In genomic region chr3:100908594-100908993, GRCm38 (mm10) we compare ENCODE assay signal across 23 mouse cellular contexts. TPM values are rescaled to one million over a fixed set of nuclear protein-coding genes. Genes with fewer than 3 reads are reported as not detected.
DNase-seq lines count a peak whose midpoint lies in the region; ATAC-seq and TF ChIP-seq lines count a peak whose summit lies in the region.
"Had no signal": no experiment of that assay in that cellular context is flagged by ENCODE, and none has a peak within 500 bp of the region (broad histone marks: within the 10 kb centered on the region; RNA-seq: fewer than 3 reads in every experiment).

No protein-coding gene starts in this region.

- H3K9me3 ChIP-seq in heart, embryonic 16.5 days (replicated peaks; ENCODE audit: control insufficient read depth, low read length), result no peaks in the 10 kb centered on the region
- no peaks in the 10 kb centered on the region for H3K9me3 ChIP-seq in heart, embryonic 10.5 days
- H3K9me3 ChIP-seq in stomach, embryonic 14.5 days (ENCODE audit: control insufficient read depth, low read depth, low read length), result no peaks in the 10 kb centered on the region
- no peaks in the 10 kb centered on the region for H3K9me3 ChIP-seq in stomach, postnatal 0 days (ENCODE audit: control insufficient read depth, low read length)
- H3K9me3 ChIP-seq in limb, embryonic 11.5 days (ENCODE audit: control insufficient read depth, low read length), result no peaks in the 10 kb centered on the region
- H3K9me3 ChIP-seq in stomach, embryonic 16.5 days (replicated peaks; ENCODE audit: control insufficient read depth, low read length), result no peaks in the 10 kb centered on the region
- H3K9me3 ChIP-seq: hindbrain, embryonic 15.5 days; midbrain, embryonic 12.5 days; stomach, embryonic 15.5 days had no signal

- no peaks in the 10 kb centered on the region for H3K27me3 ChIP-seq in heart, embryonic 16.5 days (ENCODE audit: control insufficient read depth, insufficient read depth, low read length)
- no peaks in the 10 kb centered on the region for H3K27me3 ChIP-seq in heart, embryonic 10.5 days (ENCODE audit: insufficient read depth, poor library complexity, severe bottlenecking)
- no peaks in the 10 kb centered on the region for H3K27me3 ChIP-seq in stomach, embryonic 14.5 days (ENCODE audit: control insufficient read depth, insufficient read depth, low read length)
- no peaks in the 10 kb centered on the region for H3K27me3 ChIP-seq in stomach, postnatal 0 days (ENCODE audit: control insufficient read depth, insufficient read depth, low read length)
- H3K27me3 ChIP-seq in limb, embryonic 11.5 days (ENCODE audit: control insufficient read depth, insufficient read depth, low read length), result no peaks in the 10 kb centered on the region
- H3K27me3 ChIP-seq in stomach, embryonic 16.5 days (ENCODE audit: control insufficient read depth, insufficient read depth, low read length), result no peaks in the 10 kb centered on the region
- H3K27me3 ChIP-seq: hindbrain, embryonic 15.5 days; midbrain, embryonic 12.5 days; stomach, embryonic 15.5 days had no signal

- no peak for TF ChIP-seq CTCF in stomach, postnatal 0 days (IDR thresholded peaks at IDR 0.05; ENCODE audit: low read depth)

- 0 out of 2 replicates have a peak, but pooled peaks have one; percentile 23 for ATAC-seq in heart, embryonic 16.5 days (replicated peaks; ENCODE audit: extremely low read depth, insufficient read depth, low FRiP score)
- ATAC-seq in stomach, embryonic 14.5 days (ENCODE audit: insufficient number of reproducible peaks, insufficient read depth, low FRiP score, low read depth), result no peak
- ATAC-seq in stomach, postnatal 0 days (ENCODE audit: low FRiP score, low TSS enrichment), result no peak
- peak; percentile 74; the same call in 1 of the 2 replicates for ATAC-seq in limb, embryonic 11.5 days (ENCODE audit: insufficient number of reproducible peaks, low FRiP score, low TSS enrichment, low read depth)
- ATAC-seq in stomach, embryonic 16.5 days (ENCODE audit: insufficient read depth, low FRiP score), result no peak

- no peak for DNase-seq in heart, embryonic 10.5 days (ENCODE audit: low spot score)
- DNase-seq in stomach, postnatal 0 days (ENCODE audit: low spot score), result no peak
- no peak for DNase-seq in limb, embryonic 11.5 days (ENCODE audit: low spot score)
- no peak for DNase-seq in urinary bladder, postnatal 4 days (ENCODE audit: low spot score in 2 of 2)
- no peak for DNase-seq in adipocyte (ENCODE audit: low spot score)
- DNase-seq: adrenal gland, adult 8-10 months; cerebellum, adult 9-10 months; gastrocnemius, adult 2 months; heart, adult 18-20 months; heart, postnatal 14 days; kidney, adult 2 months; kidney, postnatal 14 days; layer of hippocampus, postnatal 36 days; right cerebral cortex, postnatal 14 days; thymus, postnatal 14 days had no signal

- no peak overlapping the region for H3K27ac ChIP-seq in heart, embryonic 16.5 days (ENCODE audit: low read length)
- no peak overlapping the region for H3K27ac ChIP-seq in heart, embryonic 10.5 days
- peak overlapping the region; percentile 39; the same call in 1 of the 2 replicates for H3K27ac ChIP-seq in stomach, embryonic 14.5 days (ENCODE audit: low read length)
- no peak overlapping the region for H3K27ac ChIP-seq in stomach, postnatal 0 days (replicated peaks)
- H3K27ac ChIP-seq in limb, embryonic 11.5 days (replicated peaks; ENCODE audit: low read depth, low read length), result no peak overlapping the region
- no peak overlapping the region for H3K27ac ChIP-seq in stomach, embryonic 16.5 days (ENCODE audit: low read length)
- H3K27ac ChIP-seq: gastrocnemius, adult 2 months; hindbrain, embryonic 15.5 days; layer of hippocampus, adult 2 months; liver, embryonic 14.5 days; midbrain, embryonic 12.5 days; stomach, embryonic 15.5 days had no signal

- H3K9ac ChIP-seq in heart, embryonic 16.5 days (ENCODE audit: low read length), result no peak overlapping the region
- H3K9ac ChIP-seq in stomach, embryonic 14.5 days (replicated peaks; ENCODE audit: low read depth, low read length), result no peak overlapping the region
- H3K9ac ChIP-seq in stomach, postnatal 0 days (ENCODE audit: low read length), result no peak overlapping the region
- H3K9ac ChIP-seq in limb, embryonic 11.5 days (ENCODE audit: low read length), result no peak overlapping the region
- no peak overlapping the region for H3K9ac ChIP-seq in stomach, embryonic 16.5 days (ENCODE audit: low read length)
- H3K9ac ChIP-seq: hindbrain, embryonic 15.5 days; liver, embryonic 14.5 days; midbrain, embryonic 12.5 days; stomach, embryonic 15.5 days had no signal

- H3K4me3 ChIP-seq in heart, embryonic 16.5 days (ENCODE audit: low read length), result no peak overlapping the region
- H3K4me3 ChIP-seq in heart, embryonic 10.5 days, result no peak overlapping the region
- no peak overlapping the region for H3K4me3 ChIP-seq in stomach, embryonic 14.5 days (ENCODE audit: low read depth, low read length)
- no peak overlapping the region for H3K4me3 ChIP-seq in stomach, postnatal 0 days (ENCODE audit: low read depth, low read length)
- no peak overlapping the region for H3K4me3 ChIP-seq in limb, embryonic 11.5 days (ENCODE audit: low read depth, low read length)
- H3K4me3 ChIP-seq in stomach, embryonic 16.5 days (replicated peaks; ENCODE audit: low read length), result no peak overlapping the region
- H3K4me3 ChIP-seq: gastrocnemius, adult 2 months; hindbrain, embryonic 15.5 days; layer of hippocampus, adult 2 months; midbrain, embryonic 12.5 days; stomach, embryonic 15.5 days had no signal

- WGBS in heart, embryonic 16.5 days, result 18% methylated on average over 6 of the region's 6 CpGs
- 44% methylated on average over 6 of the region's 6 CpGs for whole genome bisulfite sequencing in heart, embryonic 10.5 days
- WGBS in stomach, embryonic 14.5 days, result 32% methylated on average over 6 of the region's 6 CpGs
- WGBS in stomach, postnatal 0 days, result 35% methylated on average over 6 of the region's 6 CpGs
- 56% methylated on average over 6 of the region's 6 CpGs for WGBS in limb, embryonic 11.5 days
- WGBS in stomach, embryonic 16.5 days, result 38% methylated on average over 6 of the region's 6 CpGs

- no peak overlapping the region for H3K4me2 ChIP-seq in heart, embryonic 16.5 days (ENCODE audit: low read depth, low read length)
- H3K4me2 ChIP-seq in stomach, embryonic 14.5 days (replicated peaks; ENCODE audit: low read depth, low read length), result no peak overlapping the region
- no peak overlapping the region for H3K4me2 ChIP-seq in stomach, postnatal 0 days (replicated peaks; ENCODE audit: low read depth)
- no peak overlapping the region for H3K4me2 ChIP-seq in limb, embryonic 11.5 days (ENCODE audit: low read depth, severe bottlenecking)
- H3K4me2 ChIP-seq in stomach, embryonic 16.5 days (ENCODE audit: low read depth, low read length), result 0 out of 2 replicates have a peak overlapping the region, but pooled peaks have one; percentile 3
- H3K4me2 ChIP-seq: hindbrain, embryonic 15.5 days; midbrain, embryonic 12.5 days; stomach, embryonic 15.5 days had no signal

- peaks cover 5% of the 10 kb centered on the region for H3K4me1 ChIP-seq in heart, embryonic 16.5 days (ENCODE audit: control insufficient read depth, insufficient read depth, low read length)
- peaks cover 25% of the 10 kb centered on the region for H3K4me1 ChIP-seq in heart, embryonic 10.5 days
- peaks cover 11% of the 10 kb centered on the region for H3K4me1 ChIP-seq in stomach, embryonic 14.5 days (ENCODE audit: control insufficient read depth, insufficient read depth, low read length)
- H3K4me1 ChIP-seq in stomach, postnatal 0 days (replicated peaks; ENCODE audit: control insufficient read depth, insufficient read depth), result no peaks in the 10 kb centered on the region; the same call in 1 of the 2 replicates
- H3K4me1 ChIP-seq in limb, embryonic 11.5 days (ENCODE audit: control insufficient read depth, insufficient read depth, low read length), result no peaks in the 10 kb centered on the region
- H3K4me1 ChIP-seq in stomach, embryonic 16.5 days (ENCODE audit: control insufficient read depth, insufficient read depth, low read length), result peaks cover 3% of the 10 kb centered on the region; the same call in 1 of the 2 replicates
- H3K4me1 ChIP-seq: hindbrain, embryonic 15.5 days; midbrain, embryonic 12.5 days; stomach, embryonic 15.5 days had no signal

- no peak for TF ChIP-seq EP300 in stomach, postnatal 0 days (optimal IDR thresholded peaks at IDR 0.05)

- H3K36me3 ChIP-seq in heart, embryonic 16.5 days (ENCODE audit: control insufficient read depth, insufficient read depth), result no peaks in the 10 kb centered on the region
- no peaks in the 10 kb centered on the region for H3K36me3 ChIP-seq in heart, embryonic 10.5 days
- H3K36me3 ChIP-seq in stomach, embryonic 14.5 days (ENCODE audit: control insufficient read depth, insufficient read depth, low read length), result no peaks in the 10 kb centered on the region
- no peaks in the 10 kb centered on the region for H3K36me3 ChIP-seq in stomach, postnatal 0 days (ENCODE audit: control insufficient read depth, insufficient read depth, low read length)
- H3K36me3 ChIP-seq in limb, embryonic 11.5 days (ENCODE audit: control insufficient read depth, insufficient read depth, low read length), result no peaks in the 10 kb centered on the region
- H3K36me3 ChIP-seq in stomach, embryonic 16.5 days (ENCODE audit: control insufficient read depth, insufficient read depth, low read length), result no peaks in the 10 kb centered on the region
- H3K36me3 ChIP-seq: hindbrain, embryonic 15.5 days; midbrain, embryonic 12.5 days; stomach, embryonic 15.5 days had no signal

RNA-seq across cellular contexts. Expression of gene Trim45, which starts 13.4 kb away (rescaled TPM):
- 4.3 and 4.4 TPM in 2 replicates for polyA plus RNA-seq in heart, embryonic 16.5 days (2015; fragmentation: Nextera tagmentation; extraction: Ambion mirVana)
- polyA plus RNA-seq in heart, embryonic 10.5 days (2016; fragmentation: Nextera tagmentation; extraction: Ambion mirVana), result 5.1 and 5.6 TPM in 2 replicates
- polyA plus RNA-seq in stomach, embryonic 14.5 days (2014; fragmentation: Nextera tagmentation; extraction: Ambion mirVana), result 4.5 and 5.0 TPM in 2 replicates
- polyA plus RNA-seq in stomach, postnatal 0 days (2015; fragmentation: Nextera tagmentation; extraction: Ambion mirVana), result 2.6 and 2.8 TPM in 2 replicates
- polyA plus RNA-seq in limb, embryonic 11.5 days (2014; fragmentation: Nextera tagmentation; extraction: Ambion mirVana), result 3.2 and 7.6 TPM in 2 replicates
- 6.4 and 6.5 TPM in 2 replicates for polyA plus RNA-seq in stomach, embryonic 16.5 days (2015; fragmentation: Nextera tagmentation; extraction: Ambion mirVana)

Comparison
In these comparisons a context has a peak if more than half of its experiments do, and no peak if none do; other contexts are left out.
1. ATAC-seq: peak in heart, embryonic 16.5 days (single experiment) and limb, embryonic 11.5 days (single experiment); none in stomach, embryonic 14.5 days (single experiment), stomach, postnatal 0 days (single experiment) and stomach, embryonic 16.5 days (single experiment).